Mouse (Mus musculus): ENCODE measurements at regions not wholly inside any gene's neighbourhood (a gene's known extent, or its start where the extent isn't known, plus 50 kb on each side); places are given as distances from the start of the nearest gene placed in this dataset.

DNA sequence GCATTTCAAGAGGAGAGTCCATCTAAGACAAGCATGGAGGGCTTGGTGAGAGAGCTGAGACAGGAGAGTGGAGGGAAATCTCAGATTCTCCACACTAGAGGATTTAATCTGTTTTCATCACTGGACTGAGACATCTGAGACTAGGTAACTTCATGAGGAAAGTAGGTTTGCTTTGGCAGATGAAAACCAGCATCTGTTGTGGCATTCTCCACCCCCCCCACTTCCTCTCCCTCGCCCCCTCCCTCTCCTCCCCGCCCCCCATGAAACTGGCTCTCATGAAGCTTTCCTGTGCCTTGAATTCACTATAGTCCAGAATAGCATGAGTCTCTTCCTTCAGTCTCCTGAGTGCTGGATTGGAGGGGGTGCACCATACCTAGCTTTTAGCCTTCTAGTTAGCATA is 670.7 kb downstream of the Zfp706 start:
- H3K36me3 ChIP-seq (ENCODE audit: poor library complexity, severe bottlenecking): no peaks in the 10 kb centered on the region
- no peak overlapping the region for H3K4me3 ChIP-seq
- H3K4me1 ChIP-seq: no peaks in the 10 kb centered on the region
- ATAC-seq: no peak
- no peak overlapping the region for H3K4me2 ChIP-seq
- H3K9me3 ChIP-seq (replicated peaks): no peaks in the 10 kb centered on the region
- no peak overlapping the region for H3K9ac ChIP-seq
- 81% methylated on average over 2 of the region's 2 CpGs for WGBS
- H3K27me3 ChIP-seq: no peaks in the 10 kb centered on the region
- H3K27ac ChIP-seq: no peak overlapping the region

DNA sequence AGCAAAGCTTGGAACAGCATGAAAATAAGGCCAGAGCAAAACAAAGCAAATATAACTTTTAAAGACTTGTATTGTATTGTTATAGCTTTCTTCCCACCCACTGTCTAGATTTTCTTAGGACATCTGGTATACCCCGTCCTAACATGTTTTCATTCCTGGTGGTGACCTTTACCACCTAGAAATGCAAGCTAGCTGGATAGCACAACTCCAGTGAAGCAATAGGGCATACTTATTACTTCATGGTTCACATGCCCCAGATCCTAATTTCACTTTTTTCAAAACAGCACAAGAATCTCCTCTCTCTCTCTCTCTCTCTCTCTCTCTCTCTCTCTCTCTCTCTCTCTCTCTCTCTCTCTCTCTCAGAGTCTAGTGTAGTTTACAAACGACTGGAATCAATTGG is 672.5 kb downstream of the Zfp706 start:
- H3K27me3 ChIP-seq: no peaks in the 10 kb centered on the region
- H3K27ac ChIP-seq: no peak overlapping the region
- ATAC-seq: no peak
- no peak overlapping the region for H3K4me2 ChIP-seq
- no peaks in the 10 kb centered on the region for H3K9me3 ChIP-seq (replicated peaks)
- no peak overlapping the region for H3K9ac ChIP-seq
- no peaks in the 10 kb centered on the region for H3K36me3 ChIP-seq (ENCODE audit: poor library complexity, severe bottlenecking)
- no peak overlapping the region for H3K4me3 ChIP-seq
- 74% methylated on average over 2 of the region's 2 CpGs for WGBS
- H3K4me1 ChIP-seq: no peaks in the 10 kb centered on the region

DNA sequence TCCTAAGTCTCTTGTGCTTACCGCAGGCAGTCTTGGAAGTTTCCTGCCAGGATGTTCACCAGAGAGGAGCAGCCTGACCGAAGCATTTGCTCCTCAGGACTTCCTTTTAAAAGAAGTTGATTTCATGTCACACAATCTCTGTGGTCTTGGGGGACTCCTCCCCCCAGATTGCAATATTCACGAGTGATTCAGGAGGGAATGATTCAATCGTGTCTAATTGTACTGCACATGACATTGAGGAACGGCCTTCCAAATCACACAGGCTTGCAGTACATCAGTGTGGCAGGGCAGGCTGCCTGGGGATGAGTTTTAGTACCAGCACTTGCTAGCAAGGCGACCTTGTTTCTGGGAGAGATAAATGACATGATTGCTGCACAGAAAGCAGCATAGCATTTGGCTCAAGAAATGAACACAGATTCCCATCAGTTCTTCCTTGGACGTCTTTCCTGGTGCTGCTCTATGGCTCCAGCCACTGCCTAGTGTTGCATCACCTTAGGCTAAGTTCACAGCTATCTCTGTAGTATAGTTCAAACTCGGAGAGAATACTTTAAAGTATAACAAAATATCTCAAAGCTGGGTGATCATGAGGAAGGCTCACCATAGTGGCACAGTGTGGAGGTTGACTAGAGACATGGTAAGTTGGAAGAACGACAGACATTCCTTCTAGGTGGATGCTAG is 673.0 kb downstream of the Zfp706 start:
- Histone ChIP-seq H3K4me3 (no peak overlapping the region), H3K9me3 (replicated peaks) (no peaks in the 10 kb centered on the region), H3K4me2 (no peak overlapping the region), H3K27me3 (no peaks in the 10 kb centered on the region), H3K9ac (no peak overlapping the region), H3K27ac (no peak overlapping the region), H3K4me1 (no peaks in the 10 kb centered on the region), H3K36me3 (ENCODE audit: poor library complexity, severe bottlenecking) (no peaks in the 10 kb centered on the region)
- no peak for ATAC-seq
- 86% methylated on average over 9 of the region's 9 CpGs for WGBS

DNA sequence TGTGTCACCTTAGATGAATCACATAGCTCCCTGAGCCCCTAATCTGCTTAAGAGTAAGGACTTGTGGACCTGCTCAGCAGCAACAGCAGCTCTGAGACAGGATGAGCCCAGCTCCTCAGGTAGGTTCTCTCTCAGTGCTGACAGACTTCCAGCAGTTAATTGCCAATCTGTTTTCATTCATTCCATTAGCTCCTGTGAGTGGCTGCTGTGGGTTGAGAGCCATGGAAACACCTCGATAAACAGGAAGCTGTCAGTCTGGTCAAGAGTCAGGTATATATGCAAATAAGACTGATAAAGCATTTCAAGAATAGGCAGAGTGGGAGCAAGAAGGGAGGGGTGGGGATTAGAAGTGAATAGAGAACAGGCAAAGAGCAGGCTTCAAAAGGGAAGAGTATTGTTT is 673.7 kb downstream of the Zfp706 start:
- H3K9me3 ChIP-seq (replicated peaks): no peaks in the 10 kb centered on the region
- H3K4me3 ChIP-seq: no peak overlapping the region
- ATAC-seq: no peak
- no peak overlapping the region for H3K9ac ChIP-seq
- no peak overlapping the region for H3K4me2 ChIP-seq
- H3K36me3 ChIP-seq (ENCODE audit: poor library complexity, severe bottlenecking): no peaks in the 10 kb centered on the region
- no peaks in the 10 kb centered on the region for H3K27me3 ChIP-seq
- no peaks in the 10 kb centered on the region for H3K4me1 ChIP-seq
- no peak overlapping the region for H3K27ac ChIP-seq
- WGBS: 85% methylated on average over 1 of the region's 1 CpGs

DNA sequence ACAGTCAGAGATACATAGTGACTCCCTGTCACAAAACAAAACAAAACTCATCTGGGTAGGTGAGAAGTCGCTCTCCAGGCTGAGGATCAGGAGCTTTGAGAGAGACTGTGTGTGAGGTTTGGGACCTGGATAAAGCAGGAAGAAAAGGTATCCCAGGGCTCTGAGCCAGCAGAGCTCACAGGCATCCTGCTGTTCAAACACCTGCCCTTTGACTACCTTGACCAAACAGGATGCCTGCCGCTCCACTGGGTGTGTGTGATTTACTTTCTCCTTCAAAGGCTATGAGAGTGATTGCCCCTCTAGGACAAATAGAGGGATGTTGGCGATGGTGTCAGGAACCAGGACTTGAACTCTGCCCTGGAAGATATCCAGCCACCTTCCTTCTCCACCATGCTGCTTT is 674.3 kb downstream of the Zfp706 start:
- 78% methylated on average over 3 of the region's 3 CpGs for WGBS
- no peaks in the 10 kb centered on the region for H3K36me3 ChIP-seq (ENCODE audit: poor library complexity, severe bottlenecking)
- no peak overlapping the region for H3K27ac ChIP-seq
- no peak overlapping the region for H3K9ac ChIP-seq
- no peak for ATAC-seq
- H3K9me3 ChIP-seq (replicated peaks): no peaks in the 10 kb centered on the region
- H3K4me1 ChIP-seq: no peaks in the 10 kb centered on the region
- no peak overlapping the region for H3K4me3 ChIP-seq
- H3K27me3 ChIP-seq: no peaks in the 10 kb centered on the region
- no peak overlapping the region for H3K4me2 ChIP-seq
